Mouse (Mus musculus): ENCODE results near the gene Unc5c.

Unc5c gene

DNA sequence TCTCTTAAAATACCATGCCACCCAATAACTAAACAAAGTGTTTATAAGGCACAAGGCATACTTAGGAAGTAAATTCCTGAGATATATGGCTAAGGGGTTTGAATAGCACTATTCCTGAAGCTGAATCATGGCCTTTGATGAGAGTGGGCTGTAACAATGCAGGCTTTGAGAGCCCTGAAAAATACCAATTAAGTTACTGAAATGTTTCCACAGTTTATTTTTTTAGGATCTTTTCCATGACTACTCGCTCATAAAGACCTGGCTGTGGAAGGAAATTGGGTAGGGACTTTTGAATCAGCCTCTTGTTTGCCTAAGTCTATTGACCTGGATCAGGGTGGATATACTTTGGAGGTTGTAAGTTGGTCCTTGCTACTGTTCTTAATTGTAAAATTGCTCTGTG is 44.8 kb downstream of the Unc5c start:
- DNase-seq (ENCODE audit: low spot score in 2 of 2) = no peak

DNA sequence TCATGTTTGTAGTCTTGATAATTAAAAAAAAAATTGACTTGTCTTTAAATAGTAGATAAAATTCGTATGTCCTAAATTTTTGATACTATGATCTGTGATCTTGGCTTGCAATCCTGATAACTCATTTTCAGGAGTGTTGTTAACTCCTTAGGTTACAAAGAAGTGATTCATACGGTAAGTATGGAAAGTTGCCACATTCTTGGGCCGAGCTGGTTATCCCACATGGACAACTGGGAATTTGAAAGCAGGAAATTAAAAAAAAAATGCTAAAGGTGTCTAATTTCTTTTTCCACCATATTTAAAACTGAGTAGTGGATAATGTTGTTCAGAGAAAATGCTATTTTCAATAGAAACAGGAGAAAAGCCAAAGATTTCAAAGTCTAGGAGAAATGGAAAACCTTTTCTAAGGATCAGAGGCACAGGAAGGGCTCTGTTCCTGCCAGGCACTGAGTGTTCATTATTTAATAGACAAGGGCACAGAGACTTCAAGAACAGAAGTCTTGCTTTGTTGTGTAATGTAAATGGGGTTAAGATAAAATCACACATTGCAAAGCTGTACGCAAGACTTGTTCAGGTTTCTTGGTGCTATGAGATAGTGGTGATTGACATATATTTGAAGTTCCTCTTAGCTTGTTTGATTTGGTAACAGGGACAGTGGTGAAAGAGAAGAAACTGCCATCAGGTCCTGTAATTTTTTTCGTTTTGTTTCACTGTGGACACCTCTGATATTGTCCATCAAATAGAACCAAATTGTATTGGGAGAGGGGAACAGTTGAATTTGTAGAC is 46.4 kb downstream of the Unc5c start:
- DNase-seq (ENCODE audit: low spot score in 2 of 2) = no peak

DNA sequence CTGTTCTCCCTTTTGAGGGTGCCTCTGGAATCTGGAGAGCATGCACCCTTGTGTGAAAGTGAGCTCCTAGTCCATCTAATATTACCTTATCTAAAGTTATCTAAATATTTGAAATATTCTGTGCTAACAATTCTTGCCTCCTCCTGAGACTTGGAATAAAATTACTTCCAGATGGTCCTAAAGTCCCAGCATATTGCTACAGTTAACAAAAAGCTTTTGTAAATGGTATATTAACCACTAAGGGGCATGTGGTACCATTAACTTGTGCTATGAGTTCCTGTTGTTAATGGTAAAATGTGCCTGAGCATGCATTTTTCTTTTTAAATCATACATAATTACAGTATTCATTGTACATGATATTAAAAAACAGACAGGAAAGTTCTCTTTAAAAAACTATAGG is 63.7 kb downstream of the Unc5c start:
- no peak for DNase-seq (ENCODE audit: low spot score in 2 of 2)

DNA sequence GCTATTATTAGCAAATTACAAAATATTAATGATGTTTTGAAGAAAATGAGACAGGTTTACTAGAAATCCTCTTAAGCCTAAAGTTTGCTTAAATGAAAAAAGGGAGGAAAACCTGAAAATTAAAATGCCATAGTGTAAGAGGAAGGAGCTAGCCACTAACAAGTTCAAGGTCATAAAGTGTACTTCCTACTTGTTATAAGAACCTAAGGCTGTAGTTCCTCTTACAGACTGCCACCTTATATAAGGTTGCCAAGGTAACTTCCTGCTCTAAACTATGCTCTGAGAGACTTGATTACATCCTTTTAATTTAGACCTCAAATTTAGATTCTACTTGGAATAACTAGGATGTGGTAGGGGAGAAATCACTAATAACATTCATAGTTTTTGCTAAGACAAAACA is 64.6 kb downstream of the Unc5c start:
- DNase-seq (ENCODE audit: low spot score in 2 of 2) = no peak

DNA sequence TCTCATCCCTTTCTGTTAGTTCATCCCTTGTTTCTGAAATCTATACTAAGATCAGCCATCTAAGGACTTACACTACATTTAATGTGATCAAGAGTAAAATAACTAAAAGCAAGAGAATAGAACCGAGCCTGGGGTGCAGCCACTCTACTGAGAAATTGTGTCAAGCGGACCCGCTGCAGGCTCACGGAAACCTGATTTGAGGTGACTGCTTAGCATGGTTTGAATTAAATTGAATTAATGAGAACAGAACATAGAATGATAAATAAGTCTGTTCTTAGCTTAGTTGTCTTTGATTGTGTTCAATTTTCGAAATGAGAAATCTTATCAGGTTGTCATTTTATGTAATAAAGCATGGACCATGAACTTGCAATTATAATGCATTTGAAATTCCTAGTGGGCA is 68.8 kb downstream of the Unc5c start:
- no peak for DNase-seq (ENCODE audit: low spot score in 2 of 2)

DNA sequence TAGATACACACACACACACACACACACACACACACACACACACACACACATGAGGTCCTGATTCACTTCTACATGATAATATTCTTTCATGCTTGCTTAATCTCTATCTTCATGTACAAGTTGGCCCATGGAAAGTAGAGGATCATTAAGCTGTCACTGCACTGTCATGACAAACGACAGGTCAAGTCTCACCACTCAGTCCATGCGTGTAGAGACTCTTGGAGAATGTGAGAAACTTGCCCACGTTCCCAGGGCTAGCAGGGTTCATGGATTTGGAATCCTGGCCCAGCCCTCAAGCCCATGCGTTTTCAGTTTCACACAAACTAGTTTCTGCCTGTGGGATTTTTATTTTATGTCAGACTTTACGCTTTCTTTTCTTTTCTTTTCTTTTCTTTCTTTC is 71.8 kb downstream of the Unc5c start:
- no peak for DNase-seq (ENCODE audit: low spot score in 2 of 2)

DNA sequence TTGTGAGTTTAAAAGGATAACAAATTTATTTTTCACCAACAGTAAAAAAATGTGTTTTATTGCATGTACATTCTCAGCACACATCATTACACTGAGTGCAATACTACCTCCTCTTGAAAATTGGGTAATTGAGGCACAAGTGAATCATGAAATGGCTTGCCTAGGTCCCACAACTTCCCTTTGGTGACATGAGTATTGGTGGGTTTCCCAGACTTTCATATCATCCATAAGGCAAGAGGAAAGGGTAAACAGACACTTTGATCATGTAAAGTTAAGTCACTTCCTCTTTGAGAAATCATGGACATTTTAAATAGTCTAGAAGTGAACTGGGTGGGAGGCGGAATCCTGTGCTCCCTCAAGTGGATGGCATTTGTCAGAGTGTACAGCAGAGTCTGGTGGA is 73.1 kb downstream of the Unc5c start:
- no peak for DNase-seq (ENCODE audit: low spot score in 2 of 2)

DNA sequence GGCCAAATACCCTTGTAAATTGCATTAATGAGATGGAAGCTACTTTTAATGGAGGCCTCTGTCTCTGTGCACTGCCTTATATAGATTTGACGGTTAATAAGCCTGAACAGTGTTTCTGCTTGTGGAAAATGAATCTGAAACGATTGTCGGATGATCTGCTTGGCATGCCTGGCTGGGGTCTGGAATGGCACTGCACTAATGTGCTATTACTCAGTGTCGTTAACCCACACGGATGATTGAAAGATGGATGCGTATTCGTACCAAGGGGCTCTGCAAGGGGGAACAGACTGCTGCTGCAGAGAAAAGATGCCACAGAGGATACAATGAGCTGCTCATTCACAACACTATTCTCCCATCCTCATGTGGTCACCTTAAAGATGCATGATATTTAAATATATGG is 75.7 kb downstream of the Unc5c start:
- no peak for DNase-seq (ENCODE audit: low spot score in 2 of 2)

DNA sequence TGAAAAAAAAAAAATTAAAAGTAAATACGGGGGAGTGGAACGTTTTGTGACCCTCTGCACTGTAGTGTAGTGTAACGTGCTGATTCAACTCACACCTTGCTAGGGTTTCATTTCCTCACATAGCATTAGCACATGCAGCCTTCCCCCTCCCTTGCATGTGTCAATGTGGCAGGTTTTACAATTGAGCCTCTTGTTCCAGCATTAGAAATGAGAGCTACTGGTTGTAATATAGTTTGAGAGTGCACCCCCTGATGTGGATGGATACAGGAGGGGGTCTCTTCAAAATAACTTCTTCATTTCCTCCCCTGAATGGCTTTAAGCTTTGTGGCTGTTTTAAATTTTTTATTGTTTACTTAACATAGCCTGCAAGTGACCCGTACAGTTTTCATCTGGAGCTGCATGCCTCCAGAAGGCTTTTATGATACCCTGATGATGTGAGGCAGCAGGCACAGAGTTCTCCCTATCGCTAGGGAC is 82.4 kb downstream of the Unc5c start:
- DNase-seq (ENCODE audit: low spot score in 2 of 2) = no peak

DNA sequence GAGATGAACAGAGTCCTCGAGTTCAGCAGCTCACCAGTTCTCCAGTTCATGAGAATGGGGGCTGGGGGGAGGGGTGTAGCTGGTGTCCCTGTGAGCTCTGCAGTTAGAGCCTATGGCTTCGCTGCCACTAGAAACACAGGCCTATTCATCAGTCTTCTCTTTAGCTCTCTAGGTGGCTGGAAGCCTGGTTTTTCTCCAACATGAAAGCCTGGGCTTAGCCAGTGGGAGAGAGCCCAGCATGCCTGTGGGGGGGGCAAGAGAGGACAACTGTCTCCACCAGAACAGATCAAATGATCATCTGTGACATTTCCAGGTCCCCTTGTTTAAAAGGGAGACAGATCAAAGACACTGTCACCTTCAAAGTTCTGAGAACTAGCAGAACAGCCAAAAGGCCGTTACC is 84.6 kb downstream of the Unc5c start:
- DNase-seq (ENCODE audit: low spot score in 2 of 2) = no peak

DNA sequence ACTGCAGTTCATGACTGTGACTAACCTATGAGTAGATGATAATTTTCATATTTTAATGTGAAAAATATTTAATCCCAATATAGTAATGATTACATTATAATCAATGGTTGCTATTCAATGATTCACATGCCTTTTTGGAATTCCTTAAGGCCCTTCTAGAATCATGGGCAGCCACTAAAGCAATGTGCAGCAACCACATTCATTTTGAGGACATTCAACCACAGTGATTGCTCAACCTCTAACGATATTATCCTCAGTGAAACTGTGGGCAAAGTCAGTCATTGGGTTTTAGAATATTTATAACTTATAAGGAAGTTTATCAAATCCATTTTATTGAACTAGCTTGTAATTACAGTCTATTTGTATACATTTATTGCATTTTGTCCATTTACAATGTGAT is 87.9 kb downstream of the Unc5c start:
- DNase-seq (ENCODE audit: low spot score in 2 of 2) = no peak

DNA sequence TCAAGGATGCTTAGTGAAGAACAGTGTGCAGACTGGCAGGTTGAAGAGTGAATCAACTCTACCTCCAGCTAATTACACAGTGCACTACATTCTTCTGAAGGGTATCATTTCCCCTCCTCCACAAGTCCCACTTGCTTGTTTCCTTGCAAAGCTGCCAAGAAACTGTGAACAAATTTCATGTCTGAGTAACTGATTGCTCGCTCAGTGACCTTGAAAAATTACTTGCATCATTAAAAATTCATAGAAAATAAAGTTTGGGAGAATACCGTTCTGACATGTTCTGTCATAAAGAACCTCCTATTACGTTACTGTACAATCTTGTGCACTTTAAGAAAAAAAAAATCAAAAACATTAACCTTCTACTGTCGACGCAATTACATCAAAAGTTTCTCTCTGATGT is 92.1 kb downstream of the Unc5c start:
- DNase-seq (ENCODE audit: low spot score in 2 of 2) = no peak

DNA sequence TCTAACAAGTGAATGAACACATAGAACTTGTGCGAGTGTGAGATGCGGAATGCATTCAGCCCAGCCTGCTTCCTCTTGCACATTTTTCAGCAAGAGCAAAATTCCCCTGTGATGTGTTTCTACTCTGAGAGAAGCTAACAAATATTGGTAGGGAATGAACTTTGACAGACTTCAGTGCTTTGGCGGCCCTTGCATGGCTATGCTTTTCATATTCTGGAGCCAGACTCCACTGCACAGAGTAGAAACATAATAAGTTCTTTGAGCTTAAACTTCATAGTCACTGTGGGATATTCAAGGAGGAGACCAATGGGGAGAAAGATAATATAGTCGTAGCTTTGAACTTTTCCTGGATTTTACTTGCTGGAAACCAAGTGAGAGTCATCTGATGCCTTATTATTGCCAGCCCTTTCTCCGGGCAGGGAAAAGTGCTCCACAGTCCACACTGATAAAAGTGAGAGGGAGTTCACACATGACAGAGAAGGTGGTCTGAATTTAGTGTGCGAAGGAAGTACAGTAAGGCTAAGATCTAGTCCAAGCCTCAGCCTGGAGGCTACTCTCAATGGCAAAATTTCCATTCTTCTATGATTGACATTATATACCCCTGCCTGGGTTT is 110.2 kb downstream of the Unc5c start:
- no peak for DNase-seq (ENCODE audit: low spot score in 2 of 2)

DNA sequence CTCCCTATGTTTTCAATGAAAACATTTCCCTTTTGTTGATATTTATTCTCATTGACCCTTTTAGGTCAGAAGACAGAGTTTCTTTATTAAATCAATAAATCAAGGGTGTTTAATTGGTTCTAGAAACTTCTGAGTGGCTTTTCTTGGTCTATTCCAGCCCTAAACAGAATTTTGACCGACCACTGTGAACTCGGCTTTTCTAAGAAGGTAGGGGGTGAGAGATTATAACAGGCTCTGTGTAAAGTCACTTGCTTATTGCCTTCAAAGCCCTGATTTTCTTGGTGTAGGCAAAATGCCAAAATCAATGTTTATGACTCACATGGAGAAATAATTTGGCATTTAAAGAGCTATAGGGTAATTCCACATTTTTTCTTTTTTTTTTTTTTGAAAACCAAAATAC is 112.4 kb downstream of the Unc5c start:
- no peak for DNase-seq (ENCODE audit: low spot score in 2 of 2)

DNA sequence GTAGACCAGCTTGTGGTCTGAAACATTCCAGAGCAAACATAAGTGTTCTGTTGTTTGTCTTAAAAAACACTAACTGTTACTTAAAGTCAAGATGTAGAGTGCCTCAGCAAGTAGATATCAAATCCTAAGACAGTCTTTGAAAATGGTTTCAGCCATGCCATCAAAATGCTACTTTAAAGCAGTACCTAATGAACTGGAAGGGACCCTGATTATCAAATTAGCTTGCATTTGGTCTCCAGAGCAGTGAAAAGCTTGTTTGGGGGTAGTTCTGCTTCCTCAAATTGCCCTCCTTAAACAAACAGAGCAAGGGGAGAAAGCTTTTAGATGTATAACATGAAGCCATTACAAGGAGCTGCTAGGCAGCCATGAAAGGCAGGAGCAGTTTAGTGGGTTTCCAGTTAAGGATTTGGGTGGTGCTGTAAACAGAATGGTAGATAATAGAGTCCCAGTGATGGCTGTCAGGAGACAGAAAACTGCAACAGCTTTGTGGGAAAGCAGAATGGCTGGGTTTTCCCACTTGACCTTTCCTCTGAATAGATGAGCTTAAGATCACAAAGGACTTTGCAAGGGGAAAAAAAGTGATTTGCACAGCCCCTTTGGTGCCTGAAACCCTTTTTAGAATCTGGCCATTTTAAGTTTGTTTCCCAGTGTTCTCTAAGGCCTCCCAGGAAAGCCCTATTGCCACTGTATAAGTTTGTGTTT is 116.3 kb downstream of the Unc5c start:
- no peak for DNase-seq (ENCODE audit: low spot score in 2 of 2)

DNA sequence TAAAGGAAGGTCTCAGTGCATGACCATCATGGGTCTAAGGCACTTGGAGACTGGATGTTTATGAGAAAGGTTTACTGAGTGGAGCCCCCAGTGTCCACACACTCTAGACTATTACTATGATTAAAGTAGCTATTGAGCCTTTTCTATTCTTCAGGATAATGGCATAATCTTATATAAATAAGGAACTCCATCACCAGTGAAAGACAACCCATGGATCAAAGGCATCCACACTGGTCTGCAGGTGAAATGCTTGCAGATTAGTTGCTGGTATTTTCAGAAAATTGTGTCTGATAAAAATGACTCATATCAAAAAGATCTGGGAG is 116.8 kb downstream of the Unc5c start:
- no peak for DNase-seq (ENCODE audit: low spot score in 2 of 2)

DNA sequence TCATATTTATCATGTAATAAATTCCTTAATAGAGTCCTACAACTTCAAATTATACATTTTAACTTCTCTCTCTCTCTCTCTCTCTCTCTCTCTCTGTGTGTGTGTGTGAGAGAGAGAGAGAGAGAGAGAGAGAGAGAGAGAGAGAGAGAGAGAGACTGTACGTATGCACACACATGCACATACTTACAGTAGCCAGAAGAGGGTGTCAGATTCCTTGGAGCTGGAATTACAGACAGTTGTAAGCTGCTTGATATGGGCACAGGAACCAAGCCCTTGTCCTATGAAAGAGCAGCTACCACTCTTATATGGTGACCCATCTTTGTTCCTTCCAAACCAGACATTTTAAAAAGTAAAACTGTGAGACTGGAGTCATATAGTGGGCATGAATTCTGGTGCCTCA is 118.2 kb downstream of the Unc5c start:
- no peak for DNase-seq (ENCODE audit: low spot score in 2 of 2)

DNA sequence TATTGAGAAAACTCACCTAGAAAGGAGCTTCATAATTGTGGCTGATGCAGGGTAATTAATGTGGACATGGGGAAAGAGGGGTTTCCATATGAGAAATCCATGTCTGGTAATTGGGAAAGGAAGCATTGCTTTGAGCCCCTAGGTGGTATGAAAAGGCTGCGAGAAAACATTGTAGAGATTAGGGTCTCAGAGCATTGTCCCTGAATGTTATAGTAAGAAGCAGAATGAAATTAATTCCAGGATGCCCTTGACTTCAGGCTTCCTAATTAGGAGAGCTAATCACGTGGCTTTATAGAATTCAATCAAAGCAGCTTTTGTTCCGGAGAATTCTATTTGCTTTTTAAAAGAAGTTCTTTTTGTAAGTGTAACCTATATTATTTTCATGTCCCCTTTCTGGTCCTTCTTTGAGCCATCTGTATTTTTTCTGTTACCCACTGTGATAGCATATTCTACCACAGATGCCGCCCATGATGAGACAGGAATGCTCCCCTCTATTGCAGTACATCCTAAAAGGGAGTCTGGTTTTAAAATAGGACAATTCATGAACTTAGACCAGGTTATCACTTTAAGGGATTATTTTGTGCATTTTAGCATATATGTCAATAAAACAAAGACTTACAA is 124.5 kb downstream of the Unc5c start:
- DNase-seq (ENCODE audit: low spot score in 2 of 2) = no peak

DNA sequence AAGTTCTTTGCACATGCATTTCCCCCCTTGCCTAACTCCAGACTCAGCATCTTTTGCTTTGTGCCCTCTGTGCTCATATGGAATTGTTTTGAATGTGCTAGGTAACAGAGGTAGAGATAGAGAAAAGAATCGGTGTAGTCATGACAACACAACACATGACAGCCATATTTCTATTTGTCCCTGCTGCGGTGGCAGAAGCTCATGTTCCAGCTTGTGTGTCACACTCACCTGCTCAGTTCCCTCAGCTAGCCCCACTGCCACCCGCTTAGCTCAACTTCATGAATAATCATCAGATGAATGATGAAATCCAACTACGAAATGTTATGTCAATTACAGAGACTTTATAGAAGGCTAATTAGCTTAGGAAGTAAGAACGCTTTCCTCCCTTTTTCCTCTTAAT is 128.2 kb downstream of the Unc5c start:
- DNase-seq (ENCODE audit: low spot score in 2 of 2) = no peak

DNA sequence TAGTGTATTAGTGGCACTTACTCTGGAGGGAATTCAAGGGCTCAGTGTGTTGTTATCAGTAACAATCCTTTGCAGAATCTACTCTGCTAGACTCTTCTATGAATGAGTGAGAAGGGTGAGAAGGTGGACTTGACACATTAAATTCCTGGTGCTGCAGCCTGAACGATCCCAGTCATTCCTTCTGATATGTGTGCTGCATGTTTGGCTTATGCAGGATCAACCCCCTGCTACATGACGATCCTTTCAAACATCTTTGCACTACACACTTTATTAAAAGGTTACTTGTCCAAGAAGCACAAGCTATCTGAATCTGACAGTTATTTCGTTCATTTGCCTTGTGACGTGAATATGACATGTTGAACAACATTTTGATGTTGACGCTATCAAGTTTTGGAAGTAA is 129.1 kb downstream of the Unc5c start:
- DNase-seq (ENCODE audit: low spot score in 2 of 2) = no peak

DNA sequence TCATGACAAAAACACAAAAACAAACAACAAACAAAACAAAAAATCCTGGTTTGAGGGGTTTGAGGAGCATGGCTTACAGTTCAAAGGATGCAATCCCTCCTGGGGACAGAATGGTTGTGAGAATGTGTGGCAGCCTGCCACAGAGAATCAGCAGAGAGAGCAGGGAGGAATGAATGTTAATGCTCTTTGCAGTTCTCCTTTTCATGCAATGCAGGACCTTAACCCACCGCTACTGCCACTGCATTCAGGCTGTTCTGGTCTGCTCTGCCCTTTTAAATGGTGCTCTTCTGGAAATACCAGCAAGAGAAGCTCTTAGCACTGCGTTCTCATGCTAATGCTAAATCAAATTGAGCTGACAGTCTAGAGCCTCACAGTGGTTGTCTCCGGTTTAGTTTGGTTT is 130.1 kb downstream of the Unc5c start:
- no peak for DNase-seq (ENCODE audit: low spot score in 2 of 2)

DNA sequence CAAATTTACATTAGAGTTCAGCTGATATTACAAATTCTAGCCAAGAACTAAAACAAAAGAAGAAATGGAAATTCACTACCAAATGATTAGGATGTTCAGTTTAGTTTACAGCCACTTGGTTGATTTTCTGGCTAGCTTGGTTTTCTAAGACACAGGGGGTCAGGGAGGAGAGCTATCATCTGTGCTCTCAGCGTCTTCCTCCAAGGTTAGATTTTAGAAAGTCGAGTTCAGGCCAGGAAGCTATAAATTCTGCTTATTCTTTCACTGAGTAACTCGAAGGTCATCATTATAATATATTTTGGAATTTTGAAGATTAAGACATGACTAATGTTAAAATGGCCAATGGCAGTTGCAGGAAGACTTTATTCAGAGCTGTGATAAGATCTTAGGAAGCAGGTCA is 131.4 kb downstream of the Unc5c start:
- no peak for DNase-seq (ENCODE audit: low spot score in 2 of 2)

DNA sequence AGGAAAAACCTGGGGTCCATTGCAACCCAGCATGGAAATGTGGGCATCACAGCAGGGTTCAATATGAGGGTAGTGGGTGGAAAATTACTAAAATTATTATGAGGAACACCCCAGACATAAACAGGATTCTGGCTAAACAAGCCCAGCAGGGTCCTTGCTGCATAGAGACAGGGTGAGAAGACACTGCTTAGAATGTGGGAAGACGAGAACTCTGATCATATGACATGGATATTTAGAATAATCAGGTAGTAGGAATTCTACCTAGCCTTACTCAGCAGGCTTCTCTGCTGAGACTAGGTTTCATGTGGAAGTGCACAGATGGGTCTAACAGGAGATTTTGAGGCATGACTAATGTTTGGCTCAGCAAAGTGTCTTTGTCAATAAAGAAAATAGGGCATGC is 131.9 kb downstream of the Unc5c start:
- no peak for DNase-seq (ENCODE audit: low spot score in 2 of 2)

Data from frontal cortex, postnatal 36 days (tissue).